Mouse (Mus musculus): ENCODE measurements at regions not wholly inside any gene's neighbourhood (a gene's known extent, or its start where the extent isn't known, plus 50 kb on each side); places are given as distances from the start of the nearest gene placed in this dataset.

GRCm38 (mm10) chr16:95929700-95930435 lies 60.9 kb downstream of the Psmg1 start:
- no peak for DNase-seq (ENCODE audit: low spot score)
- H3K9me3 ChIP-seq (replicated peaks), result no peaks in the 10 kb centered on the region
- WGBS, result 83% methylated on average over 14 of the region's 14 CpGs
- peak overlapping the region; percentile 63 for H3K27ac ChIP-seq
- peaks cover 64% of the 10 kb centered on the region for H3K4me1 ChIP-seq
- H3K4me3 ChIP-seq, result no peak overlapping the region
- no peaks in the 10 kb centered on the region for H3K36me3 ChIP-seq
- H3K27me3 ChIP-seq (ENCODE audit: low read depth, poor library complexity, severe bottlenecking), result no peaks in the 10 kb centered on the region

DNA sequence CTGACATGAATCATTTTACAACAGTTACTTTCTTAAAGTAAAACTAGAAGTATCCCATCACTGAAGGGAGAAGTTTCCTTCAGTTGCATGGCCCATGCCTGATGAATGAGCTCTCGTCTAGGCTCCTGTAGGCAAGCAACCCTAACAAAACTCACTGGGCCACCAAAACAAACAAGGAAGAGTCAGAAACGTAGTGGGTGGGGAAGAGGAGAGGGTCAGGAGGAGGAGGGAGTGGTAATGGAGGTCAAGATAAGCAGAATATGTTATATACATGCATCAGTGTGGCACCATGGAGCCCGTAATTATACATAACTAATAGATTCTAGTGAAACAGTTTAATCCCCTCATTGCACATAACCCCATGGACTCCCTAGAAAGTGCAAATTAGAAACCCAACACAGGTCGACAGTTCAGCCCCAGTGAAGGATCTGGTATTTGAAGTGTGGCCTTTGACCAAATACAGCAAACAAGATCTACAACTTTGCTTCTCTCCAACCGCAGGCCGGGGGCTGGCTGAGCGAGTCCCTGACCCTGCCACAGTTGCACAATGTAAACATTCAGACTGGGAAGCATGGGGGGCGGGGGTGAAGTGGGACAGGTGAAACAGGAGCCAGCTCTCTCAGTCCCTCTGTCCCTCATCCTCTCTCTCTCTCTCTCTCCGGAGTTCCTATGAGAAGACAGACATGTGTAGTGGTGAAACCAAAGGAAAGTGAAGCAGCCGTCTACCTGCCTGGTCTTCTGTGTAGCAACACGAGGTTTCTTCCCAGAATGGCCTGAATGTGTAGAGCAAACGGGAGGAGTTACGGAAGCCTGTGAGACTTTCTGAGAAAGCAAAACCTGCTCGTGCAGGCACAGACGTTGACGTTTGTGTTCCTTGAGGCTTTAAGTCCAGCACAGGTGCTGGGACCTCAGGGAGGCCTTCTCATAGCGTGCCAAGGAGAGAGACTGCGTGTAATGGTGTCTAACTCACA lies 62.2 kb downstream of the Psmg1 start:
- DNase-seq (ENCODE audit: low spot score), result no peak
- peaks cover 61% of the 10 kb centered on the region for H3K4me1 ChIP-seq
- WGBS, result 68% methylated on average over 18 of the region's 18 CpGs
- no peaks in the 10 kb centered on the region for H3K9me3 ChIP-seq (replicated peaks)
- H3K36me3 ChIP-seq, result no peaks in the 10 kb centered on the region
- H3K27me3 ChIP-seq (ENCODE audit: low read depth, poor library complexity, severe bottlenecking), result no peaks in the 10 kb centered on the region
- no peak overlapping the region for H3K4me3 ChIP-seq
- H3K27ac ChIP-seq, result peak overlapping the region; percentile 63

DNA sequence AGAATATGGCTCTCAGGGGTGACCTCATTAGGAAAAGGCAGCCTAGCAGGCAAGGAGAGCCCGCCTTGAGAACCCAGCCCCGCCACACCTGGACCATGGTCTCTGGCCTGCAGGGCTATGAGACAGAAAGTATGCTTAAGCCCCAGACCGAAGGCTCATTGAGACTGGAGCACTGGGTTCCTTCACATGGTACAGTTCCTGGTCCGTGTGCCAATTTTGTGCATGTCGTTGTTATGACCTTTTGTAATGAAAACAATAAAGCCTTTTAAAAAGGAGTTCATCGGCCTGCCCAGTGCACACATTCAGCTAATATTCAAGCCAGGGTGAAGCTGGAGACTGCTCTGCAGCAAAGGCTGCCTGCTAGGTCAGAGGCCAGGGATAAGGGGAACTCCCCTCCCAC lies 64.2 kb downstream of the Psmg1 start:
- no peak overlapping the region for H3K4me3 ChIP-seq
- peaks cover 60% of the 10 kb centered on the region for H3K4me1 ChIP-seq
- H3K36me3 ChIP-seq, result no peaks in the 10 kb centered on the region
- 89% methylated on average over 6 of the region's 6 CpGs for WGBS
- peak overlapping the region; percentile 67 for H3K27ac ChIP-seq
- H3K9me3 ChIP-seq (replicated peaks), result no peaks in the 10 kb centered on the region
- no peak for DNase-seq (ENCODE audit: low spot score)
- H3K27me3 ChIP-seq (ENCODE audit: low read depth, poor library complexity, severe bottlenecking), result no peaks in the 10 kb centered on the region

DNA sequence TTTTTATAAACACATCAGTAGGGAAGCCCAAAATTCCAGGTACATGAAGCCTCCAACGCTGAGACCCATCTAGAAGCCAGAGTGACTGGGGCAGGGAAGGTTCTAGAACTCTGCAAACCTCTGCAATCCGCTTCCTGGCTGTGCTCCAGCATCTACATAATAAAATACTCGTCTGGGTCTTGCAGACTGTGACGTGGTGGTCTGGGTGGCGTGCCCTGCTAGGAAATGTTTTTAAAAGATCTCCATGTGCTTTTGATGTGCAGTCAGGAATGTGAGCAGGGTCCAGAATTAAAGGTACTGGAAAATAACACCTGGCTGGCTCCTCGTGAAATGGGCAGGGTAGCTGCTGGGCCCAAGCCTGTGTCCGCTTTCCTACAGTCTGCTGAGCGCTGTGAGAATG lies 66.0 kb downstream of the Psmg1 start:
- Histone ChIP-seq H3K36me3 (no peaks in the 10 kb centered on the region), H3K4me3 (no peak overlapping the region), H3K9me3 (replicated peaks) (no peaks in the 10 kb centered on the region), H3K4me1 (peaks cover 59% of the 10 kb centered on the region), H3K27ac (peak overlapping the region; percentile 78), H3K27me3 (ENCODE audit: low read depth, poor library complexity, severe bottlenecking) (no peaks in the 10 kb centered on the region)
- WGBS, result 82% methylated on average over 8 of the region's 8 CpGs
- no peak for DNase-seq (ENCODE audit: low spot score)

GRCm38 (mm10) chr16:95923991-95924390 lies 66.8 kb downstream of the Psmg1 start:
- H3K4me1 ChIP-seq, result peaks cover 52% of the 10 kb centered on the region
- DNase-seq (ENCODE audit: low spot score), result no peak
- no peaks in the 10 kb centered on the region for H3K9me3 ChIP-seq (replicated peaks)
- no peak overlapping the region for H3K4me3 ChIP-seq
- WGBS, result 90% methylated on average over 7 of the region's 7 CpGs
- H3K27me3 ChIP-seq (ENCODE audit: low read depth, poor library complexity, severe bottlenecking), result no peaks in the 10 kb centered on the region
- peak overlapping the region; percentile 72; the same call in 1 of the 2 replicates for H3K27ac ChIP-seq
- no peaks in the 10 kb centered on the region for H3K36me3 ChIP-seq

DNA sequence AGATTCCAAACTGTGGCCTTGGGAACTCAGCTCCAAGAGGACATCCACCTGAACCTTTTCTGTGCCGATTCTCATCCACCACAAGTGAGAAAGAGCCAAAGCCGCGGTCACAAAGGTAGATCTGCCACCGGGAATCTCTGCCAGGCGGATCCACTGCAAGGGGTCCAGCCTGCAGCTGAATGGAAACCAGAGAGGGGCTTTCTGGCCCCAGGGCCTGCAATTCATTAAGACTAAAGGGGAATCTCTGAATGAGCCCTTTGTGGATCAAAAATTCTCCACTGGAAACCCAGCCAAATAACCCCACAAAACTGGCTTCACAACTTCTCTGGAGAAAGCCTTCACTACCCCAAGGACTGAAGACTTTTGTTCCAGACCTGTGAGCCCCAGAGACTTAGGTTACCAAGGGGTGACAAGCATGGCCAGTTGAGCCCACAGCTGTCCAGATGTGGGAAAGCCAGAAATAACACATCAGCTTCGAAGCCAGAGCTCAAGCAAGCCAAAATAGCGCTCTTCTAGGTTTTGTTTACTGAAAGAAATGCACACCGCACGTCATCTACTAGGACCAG lies 68.3 kb downstream of the Psmg1 start:
- Histone ChIP-seq H3K9me3 (replicated peaks) (no peaks in the 10 kb centered on the region), H3K27ac (peak overlapping the region; percentile 72), H3K27me3 (ENCODE audit: low read depth, poor library complexity, severe bottlenecking) (no peaks in the 10 kb centered on the region), H3K4me3 (no peak overlapping the region), H3K4me1 (peaks cover 52% of the 10 kb centered on the region), H3K36me3 (no peaks in the 10 kb centered on the region)
- DNase-seq (ENCODE audit: low spot score), result no peak
- 92% methylated on average over 9 of the region's 9 CpGs for WGBS

DNA sequence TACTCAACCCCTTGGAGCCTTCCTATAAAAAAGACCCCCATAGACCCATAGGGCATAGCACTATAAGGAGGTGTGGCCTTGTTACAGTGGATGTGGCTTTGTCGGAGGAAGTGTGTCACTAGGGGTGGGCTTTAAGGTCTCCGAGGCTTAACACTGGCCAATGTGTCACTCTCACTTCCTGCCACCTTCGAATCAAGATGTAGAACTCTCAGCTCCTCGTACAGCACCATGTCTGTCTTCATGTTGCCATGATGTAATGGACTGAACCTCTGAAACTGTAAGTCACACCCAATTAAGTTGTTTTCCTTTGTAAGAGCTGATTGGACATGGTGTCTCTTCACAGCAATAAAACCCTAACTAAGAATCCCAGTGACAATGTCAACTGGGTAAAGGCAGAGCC lies 69.6 kb downstream of the Psmg1 start:
- peak overlapping the region; percentile 72; the same call in 1 of the 2 replicates for H3K27ac ChIP-seq
- H3K9me3 ChIP-seq (replicated peaks), result no peaks in the 10 kb centered on the region
- H3K4me3 ChIP-seq, result no peak overlapping the region
- no peaks in the 10 kb centered on the region for H3K27me3 ChIP-seq (ENCODE audit: low read depth, poor library complexity, severe bottlenecking)
- no peaks in the 10 kb centered on the region for H3K36me3 ChIP-seq
- no peak for DNase-seq (ENCODE audit: low spot score)
- WGBS, result 85% methylated on average over 4 of the region's 4 CpGs
- peaks cover 48% of the 10 kb centered on the region for H3K4me1 ChIP-seq

DNA sequence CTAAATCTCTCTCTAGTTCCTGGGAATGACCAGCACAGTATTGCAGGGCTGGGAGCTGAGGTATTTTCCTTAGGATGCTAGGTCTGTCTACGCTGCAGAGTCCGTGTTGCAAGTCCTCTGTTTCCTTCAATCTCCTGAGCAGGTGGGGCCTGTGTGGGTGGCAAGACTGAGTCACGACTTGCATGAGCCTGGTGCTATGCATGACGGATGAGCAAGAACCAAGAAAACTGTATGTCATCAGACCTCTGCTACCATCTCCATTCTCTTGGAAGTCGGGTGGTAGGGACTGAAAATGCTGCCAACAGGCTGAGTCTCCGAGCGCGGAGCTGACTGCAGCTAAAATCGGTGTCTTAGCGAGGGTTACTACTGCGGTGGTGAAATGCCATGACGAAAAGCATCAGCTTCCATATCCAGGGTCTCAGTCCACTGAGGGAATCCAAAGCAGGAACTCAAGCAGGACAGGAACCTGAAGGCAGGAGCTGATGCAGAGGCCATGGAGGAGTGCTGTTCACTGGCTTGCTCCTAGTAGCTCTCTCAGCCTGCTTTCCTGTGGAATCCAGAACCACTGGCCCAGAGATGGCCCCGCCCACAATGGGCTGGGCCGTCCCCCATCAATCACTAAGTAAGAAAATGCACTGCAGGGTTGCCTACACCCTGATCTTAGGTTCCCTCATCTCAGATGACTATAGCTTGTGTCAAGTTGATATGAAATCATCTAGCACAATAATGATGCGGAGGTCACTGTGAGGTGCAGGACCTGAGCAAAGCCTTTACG lies 71.9 kb downstream of the Psmg1 start:
- no peak for DNase-seq (ENCODE audit: low spot score)
- 95% methylated on average over 16 of the region's 16 CpGs for WGBS

GRCm38 (mm10) chr16:95917635-95918407 lies 72.9 kb downstream of the Psmg1 start:
- H3K9me3 ChIP-seq (replicated peaks), result no peaks in the 10 kb centered on the region
- no peaks in the 10 kb centered on the region for H3K36me3 ChIP-seq
- H3K4me3 ChIP-seq, result no peak overlapping the region
- H3K27ac ChIP-seq, result peak overlapping the region; percentile 53; the same call in 1 of the 2 replicates
- WGBS, result 70% methylated on average over 14 of the region's 14 CpGs
- peak; percentile 29 for DNase-seq (ENCODE audit: low spot score)
- H3K4me1 ChIP-seq, result peaks cover 29% of the 10 kb centered on the region
- no peaks in the 10 kb centered on the region for H3K27me3 ChIP-seq (ENCODE audit: low read depth, poor library complexity, severe bottlenecking)

More for the DNA sequence above, 71.9 kb downstream of the Psmg1 start:
- H3K36me3 ChIP-seq, result no peaks in the 10 kb centered on the region
- no peaks in the 10 kb centered on the region for H3K27me3 ChIP-seq (ENCODE audit: low read depth, poor library complexity, severe bottlenecking)
- H3K27ac ChIP-seq, result peak overlapping the region; percentile 53; the same call in 1 of the 2 replicates
- no peak overlapping the region for H3K4me3 ChIP-seq
- H3K4me1 ChIP-seq, result peaks cover 33% of the 10 kb centered on the region
- H3K9me3 ChIP-seq (replicated peaks), result no peaks in the 10 kb centered on the region

DNA sequence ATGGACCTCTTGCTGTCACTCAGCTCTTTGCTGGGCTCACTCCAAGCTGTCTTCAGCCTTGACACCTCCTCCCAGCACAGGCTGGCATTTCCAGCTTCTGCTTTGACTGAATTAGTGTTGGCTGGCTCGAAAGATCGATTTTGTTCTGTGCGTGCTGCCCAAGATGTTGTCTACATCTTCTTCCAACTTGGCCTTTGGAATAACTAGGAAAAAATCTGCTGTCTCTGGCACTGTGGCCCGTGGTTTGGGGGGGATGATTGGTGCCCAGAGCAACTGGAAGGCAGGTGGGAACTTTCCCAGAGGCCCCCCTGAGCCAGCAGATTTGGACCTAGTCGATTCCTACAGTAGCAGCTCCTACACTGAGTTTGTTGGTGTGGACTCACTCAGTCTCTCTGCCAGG lies 76.9 kb downstream of the Psmg1 start:
- 81% methylated on average over 5 of the region's 5 CpGs for WGBS
- Histone ChIP-seq H3K4me3 (no peak overlapping the region), H3K36me3 (no peaks in the 10 kb centered on the region), H3K4me1 (peaks cover 15% of the 10 kb centered on the region), H3K9me3 (replicated peaks) (no peaks in the 10 kb centered on the region), H3K27me3 (ENCODE audit: low read depth, poor library complexity, severe bottlenecking) (no peaks in the 10 kb centered on the region), H3K27ac (no peak overlapping the region)
- no peak for DNase-seq (ENCODE audit: low spot score)

- WGBS, result 87% methylated on average over 6 of the region's 6 CpGs
- peak overlapping the region; percentile 62 for H3K27ac ChIP-seq
- no peak for DNase-seq (ENCODE audit: low spot score)
- peaks cover 7% of the 10 kb centered on the region for H3K4me1 ChIP-seq
- H3K36me3 ChIP-seq, result no peaks in the 10 kb centered on the region
- no peaks in the 10 kb centered on the region for H3K9me3 ChIP-seq (replicated peaks)
- no peak overlapping the region for H3K4me3 ChIP-seq
- no peaks in the 10 kb centered on the region for H3K27me3 ChIP-seq (ENCODE audit: low read depth, poor library complexity, severe bottlenecking)
Observed at GRCm38 (mm10) chr16:95904531-95905165, 86.1 kb downstream of the Psmg1 start.
